Mouse (Mus musculus): Measurements from ENCODE around the gene Ush1c.

The Ush1c gene

DNA sequence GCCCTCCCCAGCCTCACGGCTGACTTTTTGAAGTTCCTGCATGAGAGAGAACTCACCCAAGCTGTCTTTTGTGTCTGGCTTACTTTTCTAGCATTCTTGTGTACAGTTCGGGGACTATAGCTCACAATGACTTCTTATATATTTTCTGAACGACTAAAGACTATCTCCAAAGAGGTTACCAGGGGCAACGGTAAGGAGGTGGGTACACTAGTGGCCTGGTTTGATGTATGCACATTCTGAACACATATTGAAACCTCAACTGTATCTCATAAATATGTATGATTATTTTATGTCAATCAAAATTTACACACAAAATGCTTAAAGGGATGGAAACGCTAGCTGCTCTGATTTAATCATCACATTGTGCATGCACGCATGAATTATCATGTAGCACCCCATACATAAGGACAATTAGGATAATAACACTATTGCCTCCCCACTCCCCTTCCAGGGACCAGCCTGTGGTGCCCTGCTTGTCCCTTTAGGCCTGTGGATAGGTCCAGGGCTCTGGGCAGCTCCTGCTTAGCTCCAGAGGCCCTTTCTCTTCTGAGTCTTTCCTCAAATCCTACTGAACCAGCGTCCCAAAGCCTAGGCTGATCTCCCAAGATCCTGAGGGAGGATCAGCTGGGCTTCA is 91.5 kb downstream of the Ush1c start:
- in situ Hi-C loops (cut with MboI; ENCODE audit: low sequenced_read_pairs): no loop called here
